Mouse (Mus musculus): ENCODE data around the gene Sumo3. TPM values are rescaled to one million over a fixed set of nuclear protein-coding genes. Genes with fewer than 3 reads are reported as not detected.

The Sumo3 gene
- 105 and 111 TPM in 2 replicates for polyA plus RNA-seq (2015; fragmentation: Nextera tagmentation; extraction: Ambion mirVana)

DNA sequence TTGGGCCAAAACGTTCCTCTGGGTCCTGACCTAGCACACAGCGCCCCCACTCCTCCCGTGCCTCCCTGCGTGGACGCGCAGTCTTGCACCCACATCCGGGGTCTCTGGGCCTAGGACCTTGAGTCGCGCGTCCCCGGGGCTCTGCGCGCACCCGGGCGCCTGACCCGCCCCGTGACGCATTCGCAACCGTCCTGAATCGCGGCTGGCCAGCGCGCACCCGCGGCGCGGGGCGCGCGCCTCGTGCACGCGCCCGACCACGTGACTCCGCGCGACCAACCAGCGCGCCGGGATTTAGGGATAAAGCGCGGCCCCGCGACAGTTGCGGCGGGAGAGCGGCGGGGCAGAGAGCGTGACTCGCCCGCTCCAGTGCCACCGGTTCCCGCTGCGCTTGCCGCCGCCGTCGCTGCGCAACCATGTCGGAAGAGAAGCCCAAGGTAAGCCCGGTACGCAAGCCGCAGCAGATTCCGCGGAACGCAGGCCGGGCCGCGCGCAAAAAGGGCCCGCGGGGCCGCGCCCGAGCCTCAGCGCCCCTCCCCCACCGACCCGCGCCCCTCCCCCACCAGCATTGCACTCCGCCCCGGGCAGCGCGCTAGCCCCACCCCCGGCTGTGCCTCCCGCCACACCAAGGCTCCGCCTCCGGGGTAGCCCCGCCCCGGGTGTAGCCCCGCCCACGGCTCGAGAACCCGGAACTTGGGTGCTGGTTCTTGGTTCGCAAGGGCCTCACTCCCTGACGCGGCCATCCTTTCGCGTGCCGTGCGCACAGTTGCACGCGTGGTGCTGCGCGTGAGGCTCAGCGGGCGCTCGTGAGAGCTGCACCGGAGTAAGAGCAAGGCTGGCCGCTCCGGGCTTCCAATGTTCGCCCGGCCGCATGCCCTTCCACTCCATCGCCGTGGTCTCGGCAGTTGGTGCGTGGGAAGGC lies at the start of gene Sumo3, which contains the start of gene Gm49325:
Gene Sumo3, plus strand, starts transcription at position 190 of the 919 bp plus-strand sequence.
Gene Gm49325, plus strand, starts transcription at position 290 of the 919 bp plus-strand sequence.
- ATAC-seq = peak; percentile 86
- TF ChIP-seq CTCF (IDR thresholded peaks at IDR 0.05; ENCODE audit: low read depth) (no peak; the same call in 1 of the 2 replicates), EP300 (IDR thresholded peaks at IDR 0.05; ENCODE audit: low read depth) (no peak)
- Histone ChIP-seq H3K4me3 (ENCODE audit: low read depth, low read length) (peak within 1 kb of the TSS; percentile 66), H3K4me2 (ENCODE audit: low read depth, low read length) (peak within 1 kb of the TSS; percentile 82), H3K27me3 (ENCODE audit: insufficient read depth, low read length) (no peaks in the 10 kb centered on the region), H3K9ac (replicated peaks) (peak within 1 kb of the TSS; percentile 78), H3K36me3 (replicated peaks; ENCODE audit: insufficient read depth, low read length) (peaks cover 9% of the 10 kb centered on the region), H3K27ac (ENCODE audit: low read depth) (peak within 1 kb of the TSS; percentile 97), H3K9me3 (ENCODE audit: low read length) (no peaks in the 10 kb centered on the region), H3K4me1 (ENCODE audit: insufficient read depth) (peaks cover 35% of the 10 kb centered on the region)
- DNase-seq = peak; percentile 100
- WGBS (ENCODE audit: insufficient replicate concordance) = 1% methylated on average over 108 of the region's 119 CpGs

DNA sequence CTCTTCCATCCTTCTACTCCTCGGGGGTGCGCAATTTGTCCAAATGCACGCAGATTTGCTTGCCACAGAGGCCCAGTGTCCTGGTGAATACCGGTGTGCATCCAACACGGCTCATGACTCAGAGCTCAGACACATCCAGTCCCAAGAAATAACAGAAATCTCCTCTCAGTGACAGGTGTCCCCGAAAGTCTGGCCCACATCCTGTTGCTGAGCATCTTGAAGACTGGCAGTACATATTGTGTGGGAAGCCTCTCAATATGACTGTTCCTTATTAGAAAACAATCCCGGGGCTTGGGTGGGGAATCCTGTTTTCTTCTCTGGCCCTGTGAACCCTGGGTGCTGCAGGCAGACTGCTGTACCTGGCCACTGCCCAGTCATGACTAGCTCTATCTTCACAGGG lies 49.3 kb upstream of the Sumo3 start:
- 88% methylated on average over 7 of the region's 7 CpGs for WGBS (ENCODE audit: insufficient replicate concordance)
- no peak for DNase-seq

DNA sequence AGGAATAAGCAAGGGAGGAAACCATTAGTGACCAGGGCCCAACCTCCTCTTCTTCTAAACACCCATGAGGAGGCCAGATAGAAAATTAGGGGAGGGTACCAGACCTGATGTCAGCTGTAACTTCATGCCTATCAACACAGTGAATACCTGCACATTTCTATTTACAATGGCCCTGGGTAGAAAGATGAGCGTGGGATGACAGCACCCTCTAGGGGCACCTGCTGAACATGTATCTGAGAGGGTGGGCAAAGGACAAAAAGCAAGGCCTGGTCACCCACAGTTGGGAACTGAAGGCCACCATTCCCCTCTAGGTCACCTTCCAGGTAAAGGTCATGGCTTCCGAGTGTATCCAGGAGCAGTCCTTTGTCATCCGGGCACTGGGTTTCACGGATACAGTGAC lies 48.3 kb upstream of the Sumo3 start:
- H3K4me2 ChIP-seq (ENCODE audit: low read depth, low read length) = no peak overlapping the region
- no peak overlapping the region for H3K27ac ChIP-seq (ENCODE audit: low read depth)
- no peaks in the 10 kb centered on the region for H3K27me3 ChIP-seq (ENCODE audit: insufficient read depth, low read length)
- 83% methylated on average over 4 of the region's 4 CpGs for WGBS (ENCODE audit: insufficient replicate concordance)
- H3K9ac ChIP-seq (replicated peaks) = no peak overlapping the region
- H3K36me3 ChIP-seq (replicated peaks; ENCODE audit: insufficient read depth, low read length) = peaks cover 5% of the 10 kb centered on the region; the same call in 1 of the 2 replicates
- H3K9me3 ChIP-seq (ENCODE audit: low read length) = no peaks in the 10 kb centered on the region
- ATAC-seq (no peak), DNase-seq (peak; percentile 38)
- no peak overlapping the region for H3K4me3 ChIP-seq (ENCODE audit: low read depth, low read length)
- no peak for TF ChIP-seq EP300 (IDR thresholded peaks at IDR 0.05; ENCODE audit: low read depth)
- TF ChIP-seq CTCF (IDR thresholded peaks at IDR 0.05; ENCODE audit: low read depth) = peak; percentile 57
- no peaks in the 10 kb centered on the region for H3K4me1 ChIP-seq (ENCODE audit: insufficient read depth)

More for the DNA sequence above, 49.3 kb upstream of the Sumo3 start:
- TF ChIP-seq CTCF (IDR thresholded peaks at IDR 0.05; ENCODE audit: low read depth) (no peak), EP300 (IDR thresholded peaks at IDR 0.05; ENCODE audit: low read depth) (no peak)
- no peak for ATAC-seq
- Histone ChIP-seq H3K4me3 (ENCODE audit: low read depth, low read length) (no peak overlapping the region), H3K4me2 (ENCODE audit: low read depth, low read length) (no peak overlapping the region), H3K27me3 (ENCODE audit: insufficient read depth, low read length) (no peaks in the 10 kb centered on the region), H3K36me3 (replicated peaks; ENCODE audit: insufficient read depth, low read length) (peaks cover 5% of the 10 kb centered on the region), H3K9me3 (ENCODE audit: low read length) (no peaks in the 10 kb centered on the region), H3K27ac (ENCODE audit: low read depth) (no peak overlapping the region), H3K9ac (replicated peaks) (no peak overlapping the region), H3K4me1 (ENCODE audit: insufficient read depth) (no peaks in the 10 kb centered on the region)

DNA sequence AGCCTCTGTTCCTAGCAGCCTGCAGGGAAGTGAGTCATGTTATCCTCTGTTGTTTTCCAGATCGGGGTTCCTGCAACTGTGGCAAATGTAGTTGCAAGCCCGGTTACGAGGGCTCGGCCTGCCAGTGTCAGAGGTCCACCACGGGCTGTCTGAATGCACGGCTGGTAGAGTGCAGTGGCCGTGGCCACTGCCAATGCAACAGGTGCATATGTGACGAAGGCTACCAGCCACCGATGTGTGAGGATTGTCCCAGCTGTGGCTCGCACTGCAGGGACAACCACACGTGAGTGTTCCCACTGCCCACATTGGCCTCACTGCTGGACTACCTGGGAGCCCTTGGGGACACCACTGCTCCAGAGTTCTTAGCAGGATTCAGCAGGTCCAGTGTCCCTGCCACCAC lies 45.8 kb upstream of the Sumo3 start:
- Histone ChIP-seq H3K4me2 (ENCODE audit: low read depth, low read length) (no peak overlapping the region), H3K4me3 (ENCODE audit: low read depth, low read length) (no peak overlapping the region), H3K27me3 (ENCODE audit: insufficient read depth, low read length) (no peaks in the 10 kb centered on the region), H3K9me3 (ENCODE audit: low read length) (no peaks in the 10 kb centered on the region), H3K27ac (ENCODE audit: low read depth) (no peak overlapping the region), H3K4me1 (ENCODE audit: insufficient read depth) (no peaks in the 10 kb centered on the region), H3K9ac (replicated peaks) (no peak overlapping the region), H3K36me3 (replicated peaks; ENCODE audit: insufficient read depth, low read length) (peaks cover 5% of the 10 kb centered on the region; the same call in 1 of the 2 replicates)
- ATAC-seq (no peak), DNase-seq (no peak)
- 77% methylated on average over 11 of the region's 11 CpGs for WGBS (ENCODE audit: insufficient replicate concordance)
- TF ChIP-seq EP300 (IDR thresholded peaks at IDR 0.05; ENCODE audit: low read depth) = no peak
- TF ChIP-seq CTCF (IDR thresholded peaks at IDR 0.05; ENCODE audit: low read depth) = no peak

DNA sequence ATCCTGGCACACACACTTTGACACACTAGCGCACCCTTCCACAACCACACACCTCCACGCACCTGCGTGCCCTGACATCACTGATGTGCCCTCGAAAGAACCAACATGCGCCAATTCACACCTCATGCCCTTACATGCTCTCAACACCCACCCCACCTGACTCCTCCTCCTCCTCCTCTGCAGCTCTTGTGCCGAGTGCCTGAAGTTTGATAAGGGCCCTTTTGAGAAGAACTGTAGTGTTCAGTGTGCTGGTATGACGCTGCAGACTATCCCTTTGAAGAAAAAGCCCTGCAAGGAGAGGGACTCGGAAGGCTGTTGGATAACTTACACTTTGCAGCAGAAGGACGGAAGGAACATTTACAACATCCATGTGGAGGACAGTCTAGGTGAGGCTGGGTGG lies 45.1 kb upstream of the Sumo3 start:
- ATAC-seq = no peak
- WGBS (ENCODE audit: insufficient replicate concordance) = 73% methylated on average over 9 of the region's 9 CpGs
- no peak overlapping the region for H3K27ac ChIP-seq (ENCODE audit: low read depth)

DNA sequence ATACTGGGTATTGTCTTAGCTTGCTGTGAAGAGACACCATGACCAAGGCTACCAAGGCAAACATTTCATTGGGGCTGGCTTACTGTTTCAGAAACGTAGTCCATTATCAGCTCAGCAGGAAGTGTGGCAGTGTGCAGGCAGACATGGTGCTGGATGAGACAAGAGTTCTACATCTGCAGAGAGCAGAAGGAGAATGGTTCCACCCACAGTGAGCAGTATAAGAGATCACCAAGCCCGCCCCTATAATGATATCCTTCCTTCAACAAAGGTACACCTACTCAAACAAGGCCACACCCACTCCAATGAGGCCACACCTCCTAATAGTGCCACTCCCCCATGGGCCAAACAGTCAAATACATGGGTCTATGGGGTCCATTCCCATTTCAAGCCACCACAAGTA lies 44.4 kb upstream of the Sumo3 start:
- H3K27ac ChIP-seq (ENCODE audit: low read depth) = no peak overlapping the region
- H3K36me3 ChIP-seq (replicated peaks; ENCODE audit: insufficient read depth, low read length) = peaks cover 5% of the 10 kb centered on the region; the same call in 1 of the 2 replicates
- WGBS (ENCODE audit: insufficient replicate concordance) = 45% methylated on average over 2 of the region's 2 CpGs
- no peaks in the 10 kb centered on the region for H3K27me3 ChIP-seq (ENCODE audit: insufficient read depth, low read length)
- DNase-seq (no peak), ATAC-seq (no peak)
- H3K9me3 ChIP-seq (ENCODE audit: low read length) = no peaks in the 10 kb centered on the region
- TF ChIP-seq EP300 (IDR thresholded peaks at IDR 0.05; ENCODE audit: low read depth) (no peak), CTCF (IDR thresholded peaks at IDR 0.05; ENCODE audit: low read depth) (no peak)
- no peak overlapping the region for H3K4me3 ChIP-seq (ENCODE audit: low read depth, low read length)
- no peak overlapping the region for H3K9ac ChIP-seq (replicated peaks)
- no peaks in the 10 kb centered on the region for H3K4me1 ChIP-seq (ENCODE audit: insufficient read depth)
- H3K4me2 ChIP-seq (ENCODE audit: low read depth, low read length) = no peak overlapping the region

More for the DNA sequence above, 45.1 kb upstream of the Sumo3 start:
- Histone ChIP-seq H3K9me3 (ENCODE audit: low read length) (no peaks in the 10 kb centered on the region), H3K4me3 (ENCODE audit: low read depth, low read length) (no peak overlapping the region), H3K27me3 (ENCODE audit: insufficient read depth, low read length) (no peaks in the 10 kb centered on the region), H3K4me1 (ENCODE audit: insufficient read depth) (no peaks in the 10 kb centered on the region), H3K36me3 (replicated peaks; ENCODE audit: insufficient read depth, low read length) (peaks cover 5% of the 10 kb centered on the region; the same call in 1 of the 2 replicates), H3K4me2 (ENCODE audit: low read depth, low read length) (no peak overlapping the region), H3K9ac (replicated peaks) (no peak overlapping the region)
- no peak for DNase-seq
- no peak for TF ChIP-seq CTCF (IDR thresholded peaks at IDR 0.05; ENCODE audit: low read depth)
- no peak for TF ChIP-seq EP300 (IDR thresholded peaks at IDR 0.05; ENCODE audit: low read depth)
